Mouse (Mus musculus) T-helper 17 cell (primary cell): ENCODE measurements around the gene Limk2.

Source experiments
- in situ Hi-C, 2 experiments: fragments of 300-600 bp; cut with MboI, MseI; formaldehyde crosslinking; loops; 1 replicate in 1 of 2; 2 replicates in 1 of 2; pipeline ENCODE4 v1.15.1; 2025; ENCODE audit warnings: high pct_unique_total_duplicates in 2 of 2

Gene Limk2

GRCm38 (mm10) chr11:3408997-3409732 is at the start of gene Limk2:
Limk2 (minus strand) TSS chr11:3409189.
- in situ Hi-C loops = no loop called here

DNA sequence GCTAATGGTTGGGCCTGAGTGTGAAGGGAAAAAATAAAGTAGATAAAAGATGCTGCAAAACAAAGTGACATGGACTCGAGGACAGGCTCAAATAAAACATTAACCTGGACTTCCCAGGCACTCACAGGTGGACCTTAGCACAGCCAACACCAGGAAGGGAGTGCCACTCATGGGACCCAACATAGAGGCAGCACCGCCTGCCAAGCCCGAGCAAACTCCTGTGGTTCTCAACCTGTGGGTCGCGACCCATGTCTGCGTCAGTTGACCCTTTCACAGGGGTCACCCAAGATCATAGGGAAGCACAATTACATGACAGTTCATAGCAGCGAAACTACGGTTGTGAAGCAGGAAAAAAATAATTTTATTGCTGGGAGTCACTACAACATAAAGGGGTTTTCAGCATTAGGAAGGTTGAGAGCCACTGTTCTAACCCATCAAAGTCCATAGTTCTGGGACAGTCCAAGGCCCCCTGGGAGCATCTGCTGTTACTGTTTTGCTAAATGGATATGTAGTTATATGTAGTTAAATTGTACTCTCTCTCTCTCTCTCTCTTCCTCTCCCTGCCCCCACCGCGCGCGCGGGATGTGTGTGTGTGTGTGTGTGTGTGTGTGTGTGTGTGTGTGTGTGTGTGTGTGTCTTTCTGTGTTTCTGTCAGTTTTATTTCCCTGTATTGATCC is 49.6 kb upstream of the Limk2 start:
- in situ Hi-C loops = no loop called here

GRCm38 (mm10) chr11:3456354-3456753 is 47.4 kb upstream of the Limk2 start:
- in situ Hi-C loops = no loop called here

- in situ Hi-C loops = no loop called here
These were observed 45.5 kb upstream of the Limk2 start for GRCm38 (mm10) chr11:3454506-3454905.

GRCm38 (mm10) chr11:3453467-3453866 is 44.5 kb upstream of the Limk2 start:
- in situ Hi-C loops = no loop called here

GRCm38 (mm10) chr11:3452769-3453168 is 43.8 kb upstream of the Limk2 start:
- in situ Hi-C loops = no loop called here

- in situ Hi-C loops = no loop called here
These were observed 43.2 kb upstream of the Limk2 start, which contains the start of gene Rnf185 for GRCm38 (mm10) chr11:3452167-3452639. Rnf185 (minus strand) TSS chr11:3452363.

- in situ Hi-C loops = no loop called here
These were observed 42.7 kb upstream of the Limk2 start for GRCm38 (mm10) chr11:3451701-3452163.

GRCm38 (mm10) chr11:3444875-3445274 is 35.9 kb upstream of the Limk2 start:
- in situ Hi-C loops = no loop called here

GRCm38 (mm10) chr11:3443091-3443490 is 34.1 kb upstream of the Limk2 start:
- in situ Hi-C loops = no loop called here

DNA sequence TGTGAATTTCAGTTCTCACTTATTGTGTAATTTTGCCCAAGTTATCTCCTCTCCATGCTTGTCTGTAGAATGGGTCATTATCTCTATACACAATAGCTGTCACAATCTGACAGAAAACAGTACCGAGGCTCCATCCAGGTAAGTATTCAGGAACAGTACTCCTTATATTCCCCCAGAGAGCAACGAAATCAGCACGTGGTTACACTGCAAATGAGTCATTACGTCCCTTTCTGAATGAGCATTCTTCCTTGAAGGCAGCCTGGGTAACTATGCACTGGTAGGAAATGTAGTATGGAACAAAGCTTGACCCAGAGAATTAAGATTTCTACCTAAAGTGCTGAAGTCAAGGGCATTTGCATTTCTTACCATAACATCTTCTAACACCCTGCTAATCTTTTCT is 33.7 kb upstream of the Limk2 start:
- in situ Hi-C loops = no loop called here

GRCm38 (mm10) chr11:3441696-3442443 is 32.9 kb upstream of the Limk2 start:
- in situ Hi-C loops = no loop called here

DNA sequence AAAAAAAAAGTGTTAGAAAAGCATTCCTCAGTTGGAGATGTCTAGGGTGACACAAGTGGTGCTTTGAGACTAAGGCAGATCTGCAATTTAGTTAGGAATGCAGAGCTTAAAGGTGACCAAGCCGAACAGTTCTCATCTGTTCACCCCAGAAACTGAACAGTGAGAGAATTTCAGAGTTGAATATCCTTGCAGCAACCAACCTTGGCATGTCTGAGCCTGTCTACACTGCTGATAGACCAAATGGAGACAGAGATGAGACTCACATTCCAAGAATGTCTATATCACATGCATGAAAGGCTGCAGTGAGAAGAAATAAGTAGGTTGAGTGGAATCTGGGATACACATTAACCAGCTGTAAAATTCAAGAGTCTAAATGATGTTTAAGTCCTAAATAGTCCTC is 28.6 kb upstream of the Limk2 start:
- in situ Hi-C loops = no loop called here

DNA sequence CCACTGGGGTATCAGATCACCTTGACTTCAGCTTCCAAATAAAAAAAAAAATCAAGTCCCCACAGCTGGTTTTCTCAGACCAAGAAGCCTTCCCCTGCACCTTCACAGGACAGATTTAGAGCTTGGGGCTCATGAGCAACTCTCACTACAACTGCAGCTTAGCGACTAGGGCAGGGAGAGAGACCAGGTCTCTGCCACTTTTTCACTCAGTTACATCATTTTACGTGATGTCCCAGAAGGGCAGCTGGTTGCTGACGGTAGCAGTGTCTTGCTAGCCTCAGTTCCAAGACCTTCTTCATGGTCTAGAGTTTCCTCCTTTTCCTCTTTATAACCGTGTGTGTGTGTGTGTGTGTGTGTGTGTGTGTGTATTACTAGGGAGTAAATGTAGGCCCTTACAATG is 24.8 kb upstream of the Limk2 start:
- in situ Hi-C loops = no loop called here

DNA sequence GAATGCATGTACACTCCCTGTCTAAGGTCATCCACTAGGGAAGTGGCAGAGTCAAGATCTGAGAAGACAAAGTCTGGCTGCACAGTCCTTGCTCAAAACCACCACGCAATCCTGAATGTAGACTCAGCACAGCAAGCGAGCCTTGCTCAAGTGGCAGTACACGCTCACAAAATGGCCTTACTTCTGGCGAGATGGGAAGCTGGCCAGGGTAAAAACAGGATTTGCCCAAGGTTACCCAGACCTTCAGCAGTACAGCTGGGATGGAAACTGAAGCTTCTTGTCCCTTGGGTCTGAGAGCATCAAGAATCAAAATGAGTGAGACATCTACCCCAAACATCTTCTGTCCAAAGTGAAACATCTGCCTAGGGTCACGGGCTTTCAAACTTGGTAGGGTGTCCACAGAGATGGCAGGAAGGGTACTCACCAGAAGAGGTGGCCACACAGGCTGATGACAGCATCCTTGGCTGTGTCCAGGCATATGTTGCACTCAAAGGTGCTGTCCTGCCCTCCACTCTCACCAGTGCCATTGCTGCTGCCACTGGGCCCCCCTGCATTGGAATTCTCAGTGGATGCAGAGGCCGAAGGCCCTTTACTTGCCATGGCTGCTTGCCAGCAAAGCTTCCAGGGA is 23.1 kb upstream of the Limk2 start:
- in situ Hi-C loops = no loop called here

DNA sequence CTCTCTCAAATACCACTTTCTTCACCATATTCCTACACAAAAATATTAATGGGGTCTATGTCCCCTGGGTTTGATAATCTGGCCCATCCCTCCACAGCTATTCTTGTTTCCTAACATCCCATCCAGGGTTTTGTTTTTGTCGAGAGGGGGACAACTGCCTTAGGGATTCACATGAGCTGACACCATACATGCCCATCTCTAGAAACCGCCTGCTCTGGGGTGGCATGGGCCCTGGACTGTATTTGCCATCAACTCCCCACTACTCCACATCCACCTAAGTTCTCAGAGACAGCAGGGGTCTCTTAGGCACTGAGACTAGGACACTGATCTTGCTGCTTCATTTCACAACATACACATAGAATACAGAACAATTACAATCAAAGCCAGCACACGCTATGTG is 22.5 kb upstream of the Limk2 start:
- in situ Hi-C loops = no loop called here

DNA sequence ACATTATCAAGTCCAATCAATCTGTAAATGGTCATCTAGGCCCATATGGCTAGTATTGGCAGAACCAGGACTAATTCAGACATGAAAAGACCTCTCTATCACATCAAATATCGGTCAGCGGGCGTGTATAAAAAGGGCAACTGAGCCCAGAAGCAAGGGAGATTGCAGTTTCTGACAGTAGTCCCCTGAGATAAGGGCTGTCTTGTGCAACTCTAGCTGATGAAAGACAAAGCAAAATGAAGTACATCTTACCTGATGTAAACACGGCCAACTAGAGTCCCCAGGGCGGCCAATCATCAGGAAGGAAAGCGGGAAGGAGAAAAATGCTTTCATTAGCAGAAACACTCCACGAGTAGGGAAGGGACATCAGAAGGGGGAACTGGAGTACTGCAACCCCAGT is 19.6 kb upstream of the Limk2 start:
- in situ Hi-C loops = no loop called here

GRCm38 (mm10) chr11:3427697-3428230 is 18.8 kb upstream of the Limk2 start:
- in situ Hi-C loops = no loop called here

DNA sequence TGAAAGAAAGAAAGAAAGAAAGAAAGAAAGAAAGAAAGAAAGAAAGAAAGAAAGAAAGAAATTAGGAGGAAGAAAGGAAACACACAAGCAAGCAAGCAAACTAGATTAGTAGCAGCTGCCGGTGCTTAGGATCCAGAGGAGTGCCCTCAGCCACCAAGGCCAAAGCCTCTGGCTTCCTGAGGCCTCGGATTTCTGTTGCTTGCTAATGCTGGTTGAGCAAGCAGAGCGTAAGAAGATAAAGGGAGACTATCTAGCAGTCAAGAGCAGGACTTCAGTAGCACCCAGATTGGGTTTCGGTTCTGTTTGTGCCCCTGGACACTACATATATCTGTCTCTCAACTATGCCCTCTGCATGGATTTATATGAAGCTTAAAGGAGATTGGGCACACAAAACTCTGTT is 13.3 kb upstream of the Limk2 start:
- in situ Hi-C loops = no loop called here

DNA sequence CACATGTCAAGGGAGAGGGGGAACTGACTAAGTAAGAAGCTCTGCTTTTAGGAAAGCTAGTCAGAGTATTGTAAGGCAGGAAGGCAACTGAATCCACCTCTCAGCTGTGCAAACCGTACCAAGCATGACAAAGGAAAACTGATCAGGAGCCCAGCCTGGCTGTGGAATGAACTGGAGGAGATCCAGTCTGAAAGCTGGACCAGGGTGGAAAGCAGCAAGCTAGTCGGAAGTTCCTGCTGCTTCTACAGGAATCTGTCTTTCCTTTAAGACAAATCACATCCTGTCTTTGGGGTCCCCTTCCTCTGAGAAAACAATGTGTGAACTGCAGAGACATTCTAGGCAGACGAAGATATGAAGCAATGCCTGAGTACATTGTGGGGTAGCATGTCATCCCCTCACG is 9.8 kb upstream of the Limk2 start:
- in situ Hi-C loops = no loop called here

DNA sequence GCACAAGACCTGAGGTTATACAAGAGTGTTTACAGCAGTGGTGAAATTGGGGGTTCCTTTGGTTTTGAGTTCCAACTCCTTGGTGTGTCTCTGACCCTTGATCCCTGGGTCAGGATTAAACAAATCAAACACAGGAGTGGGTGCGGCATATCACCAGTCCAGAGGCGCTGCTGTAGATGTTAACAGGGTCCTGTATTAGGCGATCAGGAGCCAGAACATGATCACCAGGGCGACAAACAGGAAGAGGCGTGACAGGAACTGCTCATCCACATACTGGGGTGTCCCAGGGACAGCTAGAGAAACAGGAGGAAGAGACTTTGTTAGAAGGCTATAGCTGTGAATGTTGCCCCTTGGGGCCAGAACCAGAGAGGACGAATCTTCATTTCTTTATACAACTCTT is 8.8 kb upstream of the Limk2 start:
- in situ Hi-C loops = no loop called here

DNA sequence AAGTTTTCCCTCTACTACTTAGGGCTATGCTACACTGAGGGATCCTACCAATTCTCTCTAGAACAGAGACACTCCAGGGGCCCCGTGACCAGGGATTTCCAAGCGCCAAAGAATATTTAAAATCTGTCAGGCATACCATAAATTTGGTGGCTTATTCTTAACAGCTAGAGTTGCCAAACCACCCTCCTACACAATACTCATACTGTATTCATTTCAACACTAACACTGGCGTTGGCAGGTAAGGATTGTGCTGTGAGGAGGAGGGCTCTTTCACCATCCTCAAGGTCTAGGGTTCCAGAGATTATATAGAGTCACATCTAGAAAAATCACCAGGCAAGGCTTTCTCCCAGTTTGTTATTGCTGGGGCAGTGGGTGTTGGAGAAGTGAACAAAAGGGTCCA is 7.4 kb upstream of the Limk2 start:
- in situ Hi-C loops = no loop called here
